15 mouse cellular contexts compared by ENCODE assay signal in the genomic region with DNA sequence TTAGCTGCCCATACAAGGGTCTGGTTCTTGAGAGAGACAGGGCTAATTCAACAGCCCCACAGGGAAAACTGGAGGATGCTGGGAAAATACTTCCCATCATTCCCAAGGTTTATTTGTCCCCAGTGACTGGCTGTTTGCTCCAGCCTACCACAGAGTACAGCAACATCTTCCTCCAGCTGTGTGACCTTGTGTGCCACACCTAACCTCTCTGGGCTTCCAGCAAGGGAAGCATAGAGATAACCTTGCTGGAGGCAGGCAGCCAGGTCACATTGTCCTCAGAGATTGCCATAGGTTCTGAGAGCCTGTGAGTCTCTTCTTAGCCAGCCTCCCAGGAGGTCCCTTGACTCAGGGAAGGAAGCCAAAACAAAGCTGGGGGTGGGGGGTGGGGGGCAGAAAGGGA.
DNase-seq lines count a peak whose midpoint lies in the region; ATAC-seq and TF ChIP-seq lines count a peak whose summit lies in the region.
"Had no signal": no experiment of that assay in that cellular context is flagged by ENCODE, and none has a peak within 500 bp of the region (broad histone marks: within the 10 kb centered on the region; RNA-seq: fewer than 3 reads in every experiment).

No protein-coding gene starts in this region.

- ATAC-seq in kidney, embryonic 14.5 days (ENCODE audit: low FRiP score, low TSS enrichment), result no peak
- ATAC-seq in intestine, postnatal 0 days, result no peak
- ATAC-seq: intestine, embryonic 16.5 days; Patski had no signal

- no peak overlapping the region for H3K4me3 ChIP-seq in kidney, embryonic 14.5 days (ENCODE audit: low read length)
- H3K4me3 ChIP-seq in intestine, postnatal 0 days (ENCODE audit: low read depth, low read length), result no peak overlapping the region
- H3K4me3 ChIP-seq: megakaryocyte, embryonic 14.5 days; neural tube, embryonic 15.5 days had no signal

- no peak overlapping the region for H3K9ac ChIP-seq in kidney, embryonic 14.5 days (ENCODE audit: low read depth, low read length)
- no peak overlapping the region for H3K9ac ChIP-seq in intestine, postnatal 0 days (ENCODE audit: low read depth, low read length)
- H3K9ac ChIP-seq: liver, embryonic 14.5 days; neural tube, embryonic 15.5 days had no signal

- intact Hi-C loops in gastrocnemius, postnatal 36 days (cut with DNase I), result no loop called here

- DNase-seq in gastrocnemius, postnatal 25 days, result peak; percentile 15
- no peak for DNase-seq in gastrocnemius, postnatal 36 days
- peak; percentile 75 for DNase-seq in ovary, adult 18-20 months (ENCODE audit: low spot score)
- DNase-seq in ovary, postnatal 14 days (ENCODE audit: low spot score), result no peak
- DNase-seq in testis, postnatal 10 days (ENCODE audit: low spot score), result peak; percentile 73
- no peak for DNase-seq in T-cell, adult 2 months (ENCODE audit: low spot score)
- DNase-seq: B cell, adult 2 months; cerebellum, adult 18-20 months had no signal

- no peaks in the 10 kb centered on the region for H3K36me3 ChIP-seq in kidney, embryonic 14.5 days (ENCODE audit: control insufficient read depth, insufficient read depth, low read length)
- no peaks in the 10 kb centered on the region for H3K36me3 ChIP-seq in intestine, postnatal 0 days (ENCODE audit: control insufficient read depth, insufficient read depth)
- H3K36me3 ChIP-seq: neural tube, embryonic 15.5 days had no signal

- H3K27me3 ChIP-seq in kidney, embryonic 14.5 days (ENCODE audit: control insufficient read depth, insufficient read depth, low read length), result no peaks in the 10 kb centered on the region
- H3K27me3 ChIP-seq in intestine, postnatal 0 days (replicated peaks; ENCODE audit: control insufficient read depth, insufficient read depth, low read length), result no peaks in the 10 kb centered on the region
- H3K27me3 ChIP-seq: megakaryocyte, embryonic 14.5 days; neural tube, embryonic 15.5 days; Patski had no signal

- no peak for TF ChIP-seq CTCF in intestine, postnatal 0 days (IDR thresholded peaks at IDR 0.05; ENCODE audit: low read depth)

- no peak overlapping the region for H3K4me2 ChIP-seq in kidney, embryonic 14.5 days (replicated peaks; ENCODE audit: low read depth, low read length)
- no peak overlapping the region for H3K4me2 ChIP-seq in intestine, postnatal 0 days (replicated peaks; ENCODE audit: low read depth)
- H3K4me2 ChIP-seq: neural tube, embryonic 15.5 days had no signal

- H3K4me1 ChIP-seq in kidney, embryonic 14.5 days (ENCODE audit: control insufficient read depth, insufficient read depth, low read length), result peaks cover 9% of the 10 kb centered on the region; the same call in 1 of the 2 replicates
- H3K4me1 ChIP-seq in intestine, postnatal 0 days (replicated peaks; ENCODE audit: control insufficient read depth, insufficient read depth, low read length), result peaks cover 3% of the 10 kb centered on the region; the same call in 1 of the 2 replicates

- no peaks in the 10 kb centered on the region for H3K9me3 ChIP-seq in kidney, embryonic 14.5 days (ENCODE audit: control insufficient read depth, low read length)
- H3K9me3 ChIP-seq in intestine, postnatal 0 days (ENCODE audit: control insufficient read depth), result no peaks in the 10 kb centered on the region
- H3K9me3 ChIP-seq: megakaryocyte, embryonic 14.5 days; neural tube, embryonic 15.5 days had no signal

- 0 out of 2 replicates have a peak overlapping the region, but pooled peaks have one; percentile 12 for H3K27ac ChIP-seq in kidney, embryonic 14.5 days (ENCODE audit: low read depth, low read length)
- H3K27ac ChIP-seq in intestine, postnatal 0 days (ENCODE audit: low read depth, low read length), result no peak overlapping the region
- H3K27ac ChIP-seq: liver, embryonic 14.5 days; neural tube, embryonic 15.5 days had no signal

Comparison
In these comparisons a context has a peak if more than half of its experiments do, and no peak if none do; other contexts are left out.
1. DNase-seq: peak in gastrocnemius, postnatal 25 days (single experiment), ovary, adult 18-20 months (single experiment) and testis, postnatal 10 days (single experiment); none in gastrocnemius, postnatal 36 days (0 of 2), ovary, postnatal 14 days (single experiment) and T-cell, adult 2 months (single experiment).